Mouse (Mus musculus): ENCODE measurements around the gene Meis2. TPM values are rescaled to one million over a fixed set of nuclear protein-coding genes. Genes with fewer than 3 reads are reported as not detected.
A peak's percentile ranks its signal among the peaks of the same experiment; 100 is the strongest.

Gene Meis2
- polyA plus RNA-seq, 1 experiment from 2014 or later = 33.1 TPM

DNA sequence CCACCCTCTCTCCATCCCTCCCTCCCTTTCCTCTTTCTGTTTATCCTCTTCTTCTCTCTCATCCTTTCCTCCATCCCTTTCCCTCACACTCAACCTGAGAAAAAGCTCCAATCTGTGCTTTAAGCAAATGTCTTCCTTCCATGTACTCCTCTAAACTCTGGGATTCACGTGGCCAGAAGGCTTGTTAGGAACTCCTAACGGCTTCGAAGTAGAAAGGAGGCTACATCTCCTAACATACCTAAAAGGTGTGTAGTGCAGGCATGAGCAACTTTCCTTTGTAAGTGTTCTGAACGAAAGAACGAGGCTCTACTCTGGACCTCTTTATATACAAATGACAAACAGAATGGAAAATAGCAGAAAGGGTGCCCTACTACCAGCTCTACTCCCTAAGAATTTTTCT lies 7.1 kb upstream of the Meis2 start:
- H3K4me3 ChIP-seq (ENCODE audit: low read depth, low read length) = no peak overlapping the region
- ATAC-seq (ENCODE audit: insufficient read depth) (no peak), DNase-seq (no peak)
- H3K36me3 ChIP-seq (ENCODE audit: insufficient read depth) = no peaks in the 10 kb centered on the region
- H3K27me3 ChIP-seq (ENCODE audit: insufficient read depth, low read length) = peaks cover 36% of the 10 kb centered on the region
- no peaks in the 10 kb centered on the region for H3K4me1 ChIP-seq (ENCODE audit: insufficient read depth)
- no peaks in the 10 kb centered on the region for H3K9me3 ChIP-seq (ENCODE audit: low read depth, low read length)
- WGBS = 34% methylated on average over 5 of the region's 5 CpGs
- H3K9ac ChIP-seq = no peak overlapping the region
- H3K4me2 ChIP-seq = peak overlapping the region; percentile 83
- TF ChIP-seq CTCF (IDR thresholded peaks at IDR 0.05; ENCODE audit: low read depth) = no peak
- H3K27ac ChIP-seq (ENCODE audit: low read depth) = no peak overlapping the region

DNA sequence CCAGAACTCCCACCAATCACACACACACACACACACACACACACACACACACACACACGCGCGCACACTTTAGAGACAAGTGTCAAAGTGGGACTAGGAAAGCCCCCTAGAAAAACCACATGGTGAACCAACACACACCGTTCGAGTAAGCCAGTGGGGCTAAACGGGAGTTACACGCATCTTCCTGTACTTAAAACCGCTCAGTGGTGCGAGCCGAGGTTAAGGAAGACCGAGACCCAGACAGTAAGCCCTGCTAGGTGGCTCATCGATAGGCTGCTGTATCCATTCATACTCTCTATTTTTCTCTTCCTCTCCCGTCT lies 6.6 kb upstream of the Meis2 start:
- Histone ChIP-seq H3K4me3 (ENCODE audit: low read depth, low read length) (peak overlapping the region; percentile 70), H3K4me1 (ENCODE audit: insufficient read depth) (no peaks in the 10 kb centered on the region), H3K36me3 (ENCODE audit: insufficient read depth) (no peaks in the 10 kb centered on the region), H3K27me3 (ENCODE audit: insufficient read depth, low read length) (peaks cover 36% of the 10 kb centered on the region), H3K9me3 (ENCODE audit: low read depth, low read length) (no peaks in the 10 kb centered on the region), H3K4me2 (peak overlapping the region; percentile 83), H3K27ac (ENCODE audit: low read depth) (no peak overlapping the region), H3K9ac (0 out of 2 replicates have a peak overlapping the region, but pooled peaks have one; percentile 44)
- no peak for DNase-seq
- WGBS = 10% methylated on average over 13 of the region's 13 CpGs
- no peak for ATAC-seq (ENCODE audit: insufficient read depth)
- no peak for TF ChIP-seq CTCF (IDR thresholded peaks at IDR 0.05; ENCODE audit: low read depth)

GRCm38 (mm10) chr2:116071571-116072320 lies 6.1 kb upstream of the Meis2 start:
- Histone ChIP-seq H3K9me3 (ENCODE audit: low read depth, low read length) (no peaks in the 10 kb centered on the region), H3K4me2 (peak overlapping the region; percentile 83), H3K36me3 (ENCODE audit: insufficient read depth) (no peaks in the 10 kb centered on the region), H3K4me1 (ENCODE audit: insufficient read depth) (no peaks in the 10 kb centered on the region), H3K27ac (ENCODE audit: low read depth) (no peak overlapping the region), H3K4me3 (ENCODE audit: low read depth, low read length) (peak overlapping the region; percentile 70), H3K9ac (peak overlapping the region; percentile 44), H3K27me3 (ENCODE audit: insufficient read depth, low read length) (peaks cover 36% of the 10 kb centered on the region)
- peak; percentile 71 for TF ChIP-seq CTCF (IDR thresholded peaks at IDR 0.05; ENCODE audit: low read depth)
- ATAC-seq (ENCODE audit: insufficient read depth) (no peak), DNase-seq (peak; percentile 95)
- WGBS = 3% methylated on average over 25 of the region's 25 CpGs

DNA sequence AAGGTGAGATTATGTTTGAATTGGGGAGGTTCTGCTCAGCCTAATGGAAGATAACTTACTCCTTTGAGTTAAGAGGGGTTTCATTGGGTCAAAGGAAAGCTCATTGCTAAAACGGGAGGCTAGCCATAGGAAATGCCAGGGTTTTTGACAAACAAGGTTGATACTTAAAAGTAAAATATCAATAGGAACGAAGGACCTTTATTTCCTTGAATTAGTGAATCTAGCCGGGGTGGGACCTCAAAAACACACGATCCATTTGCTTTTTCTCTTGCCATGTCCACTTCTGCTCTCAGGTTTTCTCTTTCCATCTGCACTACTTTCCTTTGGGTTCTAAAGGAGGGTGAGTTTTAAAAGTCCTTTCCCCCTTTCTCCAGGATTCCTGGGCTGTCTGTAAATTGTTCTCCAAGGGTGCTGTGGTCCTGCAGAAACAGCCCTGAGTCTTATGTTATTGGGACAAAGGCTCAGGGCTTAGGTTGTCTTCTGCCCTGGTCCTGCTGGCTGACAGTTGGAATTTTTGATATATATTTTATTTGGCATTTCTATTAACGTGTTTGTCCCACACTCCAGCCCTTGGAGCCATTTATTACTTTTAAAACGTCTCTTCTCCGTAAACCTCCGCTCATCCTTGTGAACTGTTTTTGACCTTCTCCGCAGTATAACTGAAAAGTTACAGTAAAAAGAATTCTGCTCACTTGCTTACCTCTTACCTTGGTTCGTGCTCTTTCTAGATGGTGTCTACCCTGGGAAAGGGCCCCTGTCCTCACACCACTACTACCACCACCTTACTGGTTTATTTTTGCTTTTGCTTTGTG lies 5.2 kb upstream of the Meis2 start:
- WGBS = 22% methylated on average over 10 of the region's 10 CpGs

DNA sequence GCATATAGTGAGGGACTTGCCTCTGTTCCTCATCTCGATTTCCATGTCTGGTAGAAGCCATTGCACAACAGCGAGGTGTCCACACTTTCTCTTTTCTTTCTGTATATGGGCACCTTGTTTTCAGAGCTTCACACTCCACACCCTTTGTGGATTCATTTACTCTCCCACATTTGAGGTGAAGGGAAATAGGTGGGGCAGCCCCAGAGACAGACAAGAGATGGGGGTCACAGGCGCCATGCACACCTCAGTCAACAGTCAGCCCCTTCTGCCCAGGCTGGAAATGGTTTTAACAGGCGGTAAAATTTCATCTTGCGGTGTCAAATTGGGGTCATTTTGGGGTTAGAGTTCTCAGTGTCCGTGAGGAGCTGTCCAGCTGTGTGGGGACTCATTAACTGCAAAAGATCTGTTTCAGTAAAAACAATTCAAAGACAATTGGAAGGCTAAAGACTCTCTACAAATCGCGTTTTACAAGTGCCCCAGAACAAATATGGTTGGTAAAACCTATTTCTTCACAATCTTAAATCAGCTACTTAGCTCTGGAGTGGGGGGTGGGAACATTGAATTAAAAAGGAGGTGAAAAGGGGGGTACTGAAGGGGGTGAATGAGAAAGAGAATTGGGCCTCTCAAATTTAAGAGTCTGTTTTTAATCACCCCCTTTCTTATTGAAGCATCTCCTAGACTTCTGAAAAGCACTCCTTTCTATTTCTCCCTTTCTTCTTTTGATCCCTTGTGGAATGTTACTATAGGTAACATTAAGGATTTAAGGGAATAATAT lies 4.0 kb upstream of the Meis2 start:
- peak; percentile 41 for DNase-seq
- Histone ChIP-seq H3K27ac (ENCODE audit: low read depth) (peak overlapping the region; percentile 21; the same call in 1 of the 2 replicates), H3K4me2 (peak overlapping the region; percentile 83), H3K36me3 (ENCODE audit: insufficient read depth) (no peaks in the 10 kb centered on the region), H3K4me1 (ENCODE audit: insufficient read depth) (no peaks in the 10 kb centered on the region), H3K4me3 (ENCODE audit: low read depth, low read length) (peak overlapping the region; percentile 70), H3K9ac (peak overlapping the region; percentile 87), H3K27me3 (ENCODE audit: insufficient read depth, low read length) (peaks cover 28% of the 10 kb centered on the region; the same call in 1 of the 2 replicates), H3K9me3 (ENCODE audit: low read depth, low read length) (no peaks in the 10 kb centered on the region)
- 33% methylated on average over 8 of the region's 8 CpGs for WGBS
- no peak for ATAC-seq (ENCODE audit: insufficient read depth)
- TF ChIP-seq CTCF (IDR thresholded peaks at IDR 0.05; ENCODE audit: low read depth) = no peak

More for the DNA sequence above, 5.2 kb upstream of the Meis2 start:
- Histone ChIP-seq H3K27me3 (ENCODE audit: insufficient read depth, low read length) (peaks cover 36% of the 10 kb centered on the region), H3K4me3 (ENCODE audit: low read depth, low read length) (peak overlapping the region; percentile 70; the same call in 1 of the 2 replicates), H3K4me1 (ENCODE audit: insufficient read depth) (no peaks in the 10 kb centered on the region), H3K9me3 (ENCODE audit: low read depth, low read length) (no peaks in the 10 kb centered on the region), H3K9ac (no peak overlapping the region; the same call in 1 of the 2 replicates), H3K27ac (ENCODE audit: low read depth) (no peak overlapping the region), H3K4me2 (peak overlapping the region; percentile 83), H3K36me3 (ENCODE audit: insufficient read depth) (no peaks in the 10 kb centered on the region)
- TF ChIP-seq CTCF (IDR thresholded peaks at IDR 0.05; ENCODE audit: low read depth) = no peak
- no peak for DNase-seq
- no peak for ATAC-seq (ENCODE audit: insufficient read depth)

- no peak for ATAC-seq (ENCODE audit: insufficient read depth)
- no peaks in the 10 kb centered on the region for H3K4me1 ChIP-seq (ENCODE audit: insufficient read depth)
- H3K9me3 ChIP-seq (ENCODE audit: low read depth, low read length) = no peaks in the 10 kb centered on the region
- 33% methylated on average over 7 of the region's 7 CpGs for WGBS
- peak overlapping the region; percentile 21 for H3K27ac ChIP-seq (ENCODE audit: low read depth)
- H3K4me3 ChIP-seq (ENCODE audit: low read depth, low read length) = peak overlapping the region; percentile 70
- H3K4me2 ChIP-seq = peak overlapping the region; percentile 83
- no peak for DNase-seq
- H3K36me3 ChIP-seq (ENCODE audit: insufficient read depth) = no peaks in the 10 kb centered on the region
- TF ChIP-seq CTCF (IDR thresholded peaks at IDR 0.05; ENCODE audit: low read depth) = no peak
- H3K27me3 ChIP-seq (ENCODE audit: insufficient read depth, low read length) = peaks cover 23% of the 10 kb centered on the region; the same call in 1 of the 2 replicates
- peak overlapping the region; percentile 87 for H3K9ac ChIP-seq
Measured at GRCm38 (mm10) chr2:116068901-116069300, 3.3 kb upstream of the Meis2 start.
